Mouse (Mus musculus) cerebellum, adult 2 months (tissue): ENCODE data around the gene Ndufb6.

Source experiments
- CTCF ChIP-seq: fragments of 200-500 bp; IDR thresholded peaks from 2 replicates; pipeline ENCODE4 v1.5.1; 2011; ENCODE audit warnings: low read depth, mild to moderate bottlenecking, control low read depth, low read length, moderate library complexity, borderline replicate concordance; ENCODE audit not compliant: insufficient read depth
- POLR2A ChIP-seq: fragments of 200-500 bp; IDR thresholded peaks from 2 replicates; pipeline ENCODE4 v1.6.1; 2011; ENCODE audit warnings: low read length, control low read depth, borderline replicate concordance; ENCODE audit not compliant: insufficient read depth

DNA sequence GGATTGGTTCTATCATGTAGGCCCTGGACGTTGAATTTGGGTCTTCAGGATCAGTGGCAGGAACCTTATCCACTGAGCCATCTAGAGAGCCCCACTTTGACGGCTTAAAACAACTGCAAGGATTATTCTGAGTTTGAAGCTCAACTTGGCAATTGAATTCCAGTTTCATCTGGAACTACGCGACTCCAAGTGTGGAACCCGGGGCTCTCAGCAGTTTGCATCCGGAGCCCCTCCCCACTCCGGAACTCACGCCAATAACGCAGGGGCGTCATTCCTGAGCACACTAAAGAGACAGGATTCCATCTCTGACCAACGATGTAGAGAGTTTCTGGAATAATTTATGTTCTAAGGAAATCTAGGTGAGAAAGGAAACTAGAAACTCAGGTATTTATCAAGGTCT lies 52.1 kb downstream of the Ndufb6 start:
- TF ChIP-seq CTCF (no peak), POLR2A (no peak)
